Mouse (Mus musculus): ENCODE measurements around the gene Thsd4. TPM values are rescaled to one million over a fixed set of nuclear protein-coding genes. Genes with fewer than 3 reads are reported as not detected.

The Thsd4 gene
- 0.27 TPM for total RNA-seq (2023)

GRCm38 (mm10) chr9:60521806-60522264 lies at the start of gene Thsd4:
Gene Thsd4, minus strand, starts transcription at chr9:60522046.

GRCm38 (mm10) chr9:59960559-59960958 lies 561.3 kb downstream of the Thsd4 start, which contains the start of gene Nr2e3:
Gene Nr2e3, minus strand, starts transcription at chr9:59960659.

Other genes with a start within 250 kb of the Thsd4 start
- not detected for gene Lrrc49, start 166.1 kb upstream of the Thsd4 start, total RNA-seq (2023)
- not detected for gene Larp6, start 190.9 kb upstream of the Thsd4 start, total RNA-seq (2023)